Mouse (Mus musculus) olfactory bulb, adult 2 months (tissue): ENCODE measurements at regions not wholly inside any gene's neighbourhood (a gene's known extent, or its start where the extent isn't known, plus 50 kb on each side); places are given as distances from the start of the nearest gene placed in this dataset.

Source experiments
- H3K27ac ChIP-seq: fragments of 200-500 bp; 2 replicates; pipeline ENCODE4 v1.5.1; 2012; ENCODE audit warnings: low read depth, low read length; ENCODE audit not compliant: insufficient read depth
- H3K4me1 ChIP-seq: fragments of 200-500 bp; 2 replicates; pipeline ENCODE4 v1.6.1; 2012; ENCODE audit warnings: low read length; ENCODE audit not compliant: control insufficient read depth, insufficient read depth
- H3K4me3 ChIP-seq: fragments of 200-500 bp; 2 replicates; pipeline ENCODE4 v1.5.1; 2012; ENCODE audit warnings: mild to moderate bottlenecking, low read depth, low read length, moderate library complexity; ENCODE audit not compliant: insufficient read depth
- CTCF ChIP-seq: fragments of 200-500 bp; IDR thresholded peaks from 2 replicates; pipeline ENCODE4 v1.5.1; 2012; ENCODE audit warnings: low read depth, mild to moderate bottlenecking, low read length, moderate library complexity; ENCODE audit not compliant: insufficient read depth
- POLR2A ChIP-seq: fragments of 200-500 bp; IDR thresholded peaks from 2 replicates; pipeline ENCODE4 v1.6.1; 2012; ENCODE audit warnings: mild to moderate bottlenecking, low read depth, low read length, moderate library complexity; ENCODE audit not compliant: insufficient read depth
- WGBS: fragments of 180-500 bp; shearing (Covaris S2); methylation state at CpG from one replicate; pipeline ENCODE4 v1.1.7; 2018; 5-methylcytosine and 5-hydroxymethylcytosine counted together

DNA sequence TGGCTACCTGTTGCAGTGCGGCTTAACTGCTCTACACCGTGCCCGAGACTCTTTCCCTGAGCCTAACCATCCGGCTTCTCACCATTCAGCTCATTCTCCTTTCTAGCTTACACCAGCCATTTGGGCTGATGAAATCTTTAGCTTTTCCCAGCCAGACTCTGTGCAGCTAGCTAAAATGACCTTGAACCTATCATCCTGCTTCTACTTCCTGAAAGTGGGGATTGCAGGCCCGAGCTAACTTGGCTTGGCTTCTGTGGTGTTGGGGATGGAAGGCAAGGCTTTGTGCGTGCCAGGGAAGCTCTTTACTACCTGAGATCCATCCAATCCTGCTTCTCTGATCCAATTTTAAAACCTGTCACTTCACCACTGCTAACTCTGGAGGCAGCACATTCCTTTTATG is 128.3 kb downstream of the Kcnrg start:
- H3K4me3 ChIP-seq, result no peak overlapping the region
- 89% methylated on average over 6 of the region's 6 CpGs for WGBS
- no peak overlapping the region for H3K27ac ChIP-seq
- TF ChIP-seq CTCF (no peak), POLR2A (no peak)
- no peaks in the 10 kb centered on the region for H3K4me1 ChIP-seq

DNA sequence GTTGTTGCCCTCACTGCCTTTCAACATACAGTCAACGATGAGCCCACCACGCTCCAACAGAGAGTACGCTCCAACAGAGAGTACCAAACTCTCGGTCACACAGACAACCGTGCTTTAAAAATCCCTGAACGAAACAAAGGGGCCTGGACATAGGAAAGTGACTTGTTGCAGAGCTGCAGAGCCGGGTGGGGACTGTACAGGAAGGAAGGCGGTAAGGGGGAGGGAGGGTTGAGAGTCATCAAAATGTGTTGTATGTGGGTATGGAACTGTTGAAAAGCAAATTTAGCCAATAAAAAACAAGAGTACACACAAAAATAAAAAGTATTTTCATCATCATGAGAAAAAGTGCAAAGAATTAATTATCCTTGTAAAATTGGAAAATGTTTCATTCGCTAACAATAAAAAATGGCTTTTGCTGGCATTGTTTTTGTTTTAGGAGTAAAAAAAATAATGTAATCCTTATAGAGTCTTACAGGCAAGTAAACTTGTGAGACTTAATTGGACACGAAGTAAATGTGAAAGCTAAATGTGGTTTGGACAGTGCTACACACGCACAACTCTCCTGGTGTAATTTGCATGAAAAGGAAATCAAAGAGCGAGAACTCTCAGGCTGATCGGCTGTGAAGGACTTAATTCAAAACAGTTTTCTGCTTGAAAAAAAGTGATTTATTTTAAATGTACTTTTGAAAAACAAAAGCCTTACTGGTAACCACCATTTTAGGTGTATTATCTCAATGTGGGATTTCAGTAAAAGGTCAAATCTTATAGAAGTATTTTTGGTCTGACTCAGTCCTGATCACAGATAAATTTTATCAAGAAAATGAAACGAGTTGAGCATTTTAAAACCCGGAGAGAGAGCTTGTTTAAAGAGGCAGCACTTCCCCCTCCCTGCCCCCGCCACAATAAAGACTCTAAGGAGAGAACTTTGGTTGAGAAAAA is 129.4 kb downstream of the Kcnrg start:
- H3K4me3 ChIP-seq, result no peak overlapping the region
- TF ChIP-seq CTCF, result no peak
- no peak for TF ChIP-seq POLR2A

DNA sequence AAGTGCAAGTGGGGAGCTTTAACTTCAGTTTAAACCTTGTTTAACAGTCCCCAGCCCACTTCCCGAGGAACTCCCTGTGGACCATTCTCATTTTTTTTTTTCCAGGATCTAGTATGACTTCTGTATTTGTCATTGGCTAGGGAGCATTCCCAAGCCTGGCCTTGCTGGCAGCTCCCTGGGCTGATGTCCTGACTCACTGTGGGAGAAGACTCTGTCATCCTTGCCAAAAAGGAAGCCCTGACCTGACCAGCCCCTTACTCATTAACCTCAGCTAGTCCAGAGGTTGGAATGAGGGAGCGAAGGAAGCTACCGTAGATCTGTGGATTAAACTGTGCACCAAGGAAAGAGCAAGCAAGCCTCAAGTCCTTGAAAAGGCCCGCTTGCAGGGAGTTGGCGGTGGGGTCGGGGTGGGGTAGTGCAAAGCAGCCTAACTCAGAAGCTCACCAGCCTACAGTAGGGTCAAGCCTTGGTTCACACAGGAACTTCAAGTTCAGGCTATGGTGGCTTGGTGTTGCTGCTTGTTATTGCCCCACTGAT is 130.3 kb downstream of the Kcnrg start:
- no peaks in the 10 kb centered on the region for H3K4me1 ChIP-seq
- WGBS, result 84% methylated on average over 6 of the region's 6 CpGs
- H3K27ac ChIP-seq, result no peak overlapping the region
- H3K4me3 ChIP-seq, result no peak overlapping the region
- no peak for TF ChIP-seq CTCF
- no peak for TF ChIP-seq POLR2A

More for the DNA sequence above, 129.4 kb downstream of the Kcnrg start:
- WGBS, result 50% methylated on average over 16 of the region's 16 CpGs
- Histone ChIP-seq H3K4me1 (no peaks in the 10 kb centered on the region), H3K27ac (no peak overlapping the region)

DNA sequence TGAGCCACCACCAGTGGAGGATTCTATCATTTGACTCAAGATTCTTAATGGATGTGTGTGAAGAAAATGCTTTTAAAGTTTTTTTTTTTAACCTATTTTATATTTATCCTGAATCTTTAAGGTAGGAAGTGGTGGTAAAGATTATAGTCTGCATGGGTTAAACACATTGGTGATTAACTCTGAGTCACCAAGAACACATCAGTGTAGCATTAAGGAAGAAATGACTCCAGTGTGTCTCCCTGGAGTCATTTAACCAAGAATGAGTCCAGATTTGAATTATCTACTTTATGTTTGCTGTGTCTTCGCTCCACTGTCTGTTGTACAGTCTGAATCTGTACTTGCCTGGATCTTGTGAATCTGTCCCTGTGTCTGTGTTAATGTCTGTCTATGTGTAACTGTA is 132.2 kb downstream of the Kcnrg start:
- Histone ChIP-seq H3K4me1 (no peaks in the 10 kb centered on the region), H3K27ac (no peak overlapping the region), H3K4me3 (no peak overlapping the region)
- TF ChIP-seq POLR2A, result no peak
- no peak for TF ChIP-seq CTCF
- 88% methylated on average over 1 of the region's 1 CpGs for WGBS

DNA sequence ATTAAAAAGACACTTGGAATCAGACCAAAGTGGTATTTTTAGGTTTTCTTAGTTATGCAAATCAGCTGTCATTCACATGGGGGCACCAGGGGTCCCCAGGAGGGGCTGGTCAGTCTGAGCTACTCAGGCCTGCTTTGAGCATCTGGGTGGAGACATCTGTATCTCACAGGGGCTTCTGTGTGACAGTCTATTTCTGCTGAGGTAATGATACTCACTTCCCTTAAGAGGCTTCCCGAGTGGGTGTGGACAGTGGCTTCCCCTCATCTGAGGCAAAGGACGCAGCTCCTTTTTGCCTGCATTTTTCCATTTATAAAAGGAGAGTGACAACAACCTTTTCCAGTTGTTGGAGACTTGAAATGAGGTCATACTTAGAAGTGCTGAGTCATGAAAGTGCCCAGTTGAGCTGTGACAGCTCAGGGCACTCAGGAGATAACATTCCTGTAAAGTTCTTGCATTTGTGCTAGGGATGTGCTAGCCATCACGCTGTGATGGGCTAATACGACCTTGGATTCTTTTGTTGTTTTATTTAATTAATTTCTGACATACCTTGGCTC is 136.7 kb downstream of the Kcnrg start:
- H3K27ac ChIP-seq, result no peak overlapping the region
- 57% methylated on average over 4 of the region's 4 CpGs for WGBS
- no peak for TF ChIP-seq CTCF
- no peak for TF ChIP-seq POLR2A

DNA sequence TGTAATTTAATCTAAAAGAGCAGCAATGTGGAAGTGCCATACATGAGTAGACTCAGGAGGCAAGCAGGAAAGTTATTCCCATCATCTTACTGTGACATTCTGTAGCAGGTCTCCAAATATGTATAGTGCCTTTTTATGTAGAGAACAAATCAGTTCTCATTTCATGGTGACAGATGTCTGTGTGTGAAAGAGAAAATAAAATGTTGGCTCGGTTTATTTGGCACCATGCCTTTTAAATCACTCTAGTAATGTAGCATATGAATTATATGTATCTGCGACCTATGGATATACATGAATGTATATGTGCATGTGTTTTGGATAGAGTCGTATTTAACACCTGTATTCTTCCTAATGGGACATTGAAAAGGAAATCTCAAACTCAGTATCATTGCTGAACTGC is 146.2 kb downstream of the Kcnrg start:
- TF ChIP-seq POLR2A (no peak), CTCF (no peak)
- H3K27ac ChIP-seq, result no peak overlapping the region
- peaks cover 6% of the 10 kb centered on the region for H3K4me1 ChIP-seq
- no peak overlapping the region for H3K4me3 ChIP-seq
- 87% methylated on average over 3 of the region's 3 CpGs for WGBS

More for the DNA sequence above, 136.7 kb downstream of the Kcnrg start:
- H3K4me1 ChIP-seq, result no peaks in the 10 kb centered on the region
- no peak overlapping the region for H3K4me3 ChIP-seq

DNA sequence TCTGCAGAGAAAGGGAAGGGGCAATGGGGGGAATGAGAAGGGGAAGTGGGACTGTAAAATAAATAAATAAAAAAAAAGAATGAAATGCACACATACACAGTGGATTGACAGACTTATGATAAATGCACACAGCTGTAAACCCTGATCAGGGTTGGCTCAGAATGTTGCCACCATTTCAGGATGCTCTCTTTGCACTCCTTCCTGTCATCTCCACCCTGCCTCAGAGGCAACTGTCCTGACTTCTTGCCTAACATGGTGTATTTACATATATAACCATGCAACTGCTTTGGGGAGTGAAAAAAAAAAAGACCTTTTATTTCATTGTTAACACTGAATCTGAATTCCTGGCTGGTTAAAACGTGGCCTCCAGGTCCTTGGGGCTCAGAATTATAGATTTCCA is 149.4 kb downstream of the Kcnrg start:
- Histone ChIP-seq H3K27ac (no peak overlapping the region), H3K4me3 (no peak overlapping the region)
- 20% methylated on average over 1 of the region's 1 CpGs for whole genome bisulfite sequencing

DNA sequence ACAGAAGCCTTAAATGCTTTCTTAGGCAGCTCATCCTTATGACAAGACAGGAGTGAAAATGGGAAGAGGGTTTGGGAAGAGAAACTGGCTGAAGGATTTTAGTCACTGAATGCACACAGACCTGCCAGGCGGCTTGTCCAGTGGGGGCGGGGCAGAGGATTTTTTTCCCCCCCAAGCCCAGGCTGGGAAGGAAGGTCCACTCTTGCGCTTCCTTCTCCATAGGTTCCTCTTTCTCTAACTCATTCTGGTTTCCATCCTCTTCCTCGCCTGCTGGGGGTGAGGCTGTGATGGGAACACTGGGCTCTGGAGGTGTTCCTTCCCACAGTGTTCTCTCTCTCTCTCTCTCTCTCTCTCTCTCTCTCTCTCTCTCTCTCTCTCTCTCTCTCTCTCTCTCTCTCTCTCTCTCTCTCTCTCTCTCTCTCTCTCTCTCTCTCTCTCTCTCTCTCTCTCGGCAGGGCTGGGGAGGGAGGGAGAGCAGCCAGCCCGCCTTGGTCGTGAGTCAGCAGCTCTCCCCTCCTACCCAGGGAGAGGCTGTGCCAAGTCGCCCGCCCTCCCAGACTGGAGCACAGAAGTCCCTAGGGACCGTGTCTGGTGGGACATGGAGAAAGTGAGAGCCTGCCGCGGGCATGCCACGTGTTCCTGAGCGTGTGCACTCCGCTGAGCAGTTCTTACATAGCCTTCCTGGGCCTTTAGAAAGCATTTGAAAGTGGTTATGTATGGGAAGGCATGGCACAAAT is 150.0 kb downstream of the Kcnrg start:
- Histone ChIP-seq H3K4me1 (peaks cover 6% of the 10 kb centered on the region), H3K27ac (peak overlapping the region; percentile 7; the same call in 1 of the 2 replicates), H3K4me3 (peak overlapping the region; percentile 33)
- TF ChIP-seq CTCF, result no peak
- no peak for TF ChIP-seq POLR2A
- 4% methylated on average over 14 of the region's 15 CpGs for WGBS

More for the DNA sequence above, 149.4 kb downstream of the Kcnrg start:
- no peak for TF ChIP-seq POLR2A
- TF ChIP-seq CTCF, result no peak
- H3K4me1 ChIP-seq, result peaks cover 6% of the 10 kb centered on the region

DNA sequence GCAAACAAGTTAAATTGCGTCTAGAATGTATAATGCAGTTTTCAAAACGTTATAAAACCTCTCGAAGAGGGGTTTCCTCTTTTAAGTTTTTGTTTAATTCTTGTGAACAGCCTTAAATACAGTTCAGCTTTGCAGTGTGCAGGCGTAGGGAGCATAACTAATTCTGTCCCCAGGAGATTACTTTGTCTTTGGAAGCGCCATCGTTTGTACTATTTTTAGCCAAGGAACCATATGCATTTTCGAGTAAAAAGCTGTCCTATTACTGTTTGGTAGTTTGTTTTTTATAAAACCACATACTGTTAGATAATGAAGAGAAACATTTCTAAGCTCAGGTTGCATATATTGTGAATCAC is 150.5 kb downstream of the Kcnrg start:
- Histone ChIP-seq H3K27ac (no peak overlapping the region), H3K4me1 (peaks cover 6% of the 10 kb centered on the region), H3K4me3 (peak overlapping the region; percentile 33)
- TF ChIP-seq POLR2A (no peak), CTCF (no peak)
- WGBS, result 12% methylated on average over 7 of the region's 7 CpGs
